In the genomic region with DNA sequence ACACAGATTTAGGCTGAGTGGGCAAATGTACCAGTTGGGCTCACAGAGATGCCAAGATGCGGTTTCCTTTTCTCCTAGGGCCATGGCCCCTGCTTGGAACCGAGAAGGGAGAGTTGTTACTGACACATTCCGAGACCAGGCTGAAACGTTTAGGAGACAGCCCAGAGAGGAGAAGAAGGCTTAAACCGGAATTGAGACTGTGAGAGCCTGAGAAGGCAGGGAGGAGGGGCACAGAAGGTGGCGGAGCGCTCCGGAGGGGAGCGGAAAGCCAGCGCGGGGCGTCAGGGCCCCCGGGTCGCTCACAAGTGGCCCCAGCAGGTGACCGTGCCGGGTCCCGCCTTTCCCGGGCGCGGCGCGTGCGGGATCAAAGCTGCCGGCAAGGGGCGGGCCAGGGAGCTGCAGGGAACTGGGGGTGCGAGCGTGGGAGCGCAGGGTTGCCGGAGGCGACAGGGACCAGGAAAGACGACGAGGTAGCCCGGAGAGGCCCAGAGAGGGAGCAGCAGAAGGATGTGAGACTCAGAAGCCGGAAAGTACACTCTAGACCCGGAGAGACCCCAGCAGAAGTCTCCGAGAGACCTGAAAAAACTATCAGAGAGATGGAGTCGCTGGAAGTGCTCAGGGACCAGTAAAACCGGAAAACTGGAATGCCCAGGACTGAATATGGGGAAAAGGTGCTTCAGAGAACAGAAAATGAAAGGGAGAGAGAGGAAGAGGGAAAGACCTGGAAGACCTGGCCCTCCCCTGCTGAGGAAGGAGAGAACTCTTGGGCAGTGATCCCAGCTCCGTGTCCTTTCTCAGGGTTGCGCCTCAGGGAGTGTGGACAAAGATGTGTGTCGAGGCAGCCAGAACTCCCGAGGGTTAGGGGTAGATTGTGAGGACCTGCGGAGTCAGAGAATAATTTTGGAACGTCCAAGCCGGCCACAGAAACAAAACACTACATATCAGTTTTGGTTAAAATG, we compare ENCODE assay signal across 8 mouse cellular contexts. TPM values are rescaled to one million over a fixed set of nuclear protein-coding genes. Genes with fewer than 3 reads are reported as not detected.
DNase-seq lines count a peak whose midpoint lies in the region; ATAC-seq lines count a peak whose summit lies in the region.

No protein-coding gene starts in this region.

- ATAC-seq in liver, embryonic 15.5 days (ENCODE audit: insufficient read depth), result peak; percentile 36

- WGBS in liver, embryonic 15.5 days (ENCODE audit: insufficient replicate concordance), result under 1% methylated on average over 45 of the region's 45 CpGs

- peak overlapping the region; percentile 34 for H3K27ac ChIP-seq in liver, embryonic 15.5 days (replicated peaks)

- H3K4me2 ChIP-seq in liver, embryonic 15.5 days, result peak overlapping the region; percentile 98

- H3K4me3 ChIP-seq in liver, embryonic 15.5 days (replicated peaks), result peak overlapping the region; percentile 71

- H3K9ac ChIP-seq in liver, embryonic 15.5 days, result peak overlapping the region; percentile 70

- H3K4me1 ChIP-seq in liver, embryonic 15.5 days (replicated peaks), result peaks cover 59% of the 10 kb centered on the region

- H3K36me3 ChIP-seq in liver, embryonic 15.5 days (replicated peaks), result no peaks in the 10 kb centered on the region

- peaks cover 79% of the 10 kb centered on the region for H3K27me3 ChIP-seq in liver, embryonic 15.5 days

- no peaks in the 10 kb centered on the region for H3K9me3 ChIP-seq in liver, embryonic 15.5 days (replicated peaks)

- DNase-seq in right cerebral cortex, adult 18-20 months, result peak; percentile 64
- no peak for DNase-seq in right cerebral cortex, postnatal 36 days (ENCODE audit: low spot score in 2 of 2)
- peak; percentile 68 to 69 for DNase-seq in cerebellum, postnatal 36 days
- peak; percentile 76 to 80 for DNase-seq in heart, adult 18-20 months
- peak; percentile 76 for DNase-seq in kidney, adult 18-20 months
- peak; percentile 57 to 60 for DNase-seq in natural killer cell, adult 2 months (ENCODE audit: low spot score in 2 of 2)
- DNase-seq in testis, postnatal 10 days (ENCODE audit: low spot score), result peak; percentile 79

RNA-seq across cellular contexts. Expression of a gene that starts 2.2 kb away (rescaled TPM):
- total RNA-seq in heart, adult 18-20 months (2021), result under 1 TPM in 1 of 2 experiments, not detected in 1; 0.15 TPM
- polyA plus RNA-seq in liver, embryonic 15.5 days (2015; fragmentation: Nextera tagmentation; extraction: Ambion mirVana), result 0.12 and 0.18 TPM in 2 replicates

RNA-seq across cellular contexts. Expression of a gene that starts 4.4 kb away (rescaled TPM):
- under 1 TPM; 0.23 to 0.27 TPM for total RNA-seq in heart, adult 18-20 months (2021)
- polyA plus RNA-seq in liver, embryonic 15.5 days (2015; fragmentation: Nextera tagmentation; extraction: Ambion mirVana), result 0.07 TPM in 1 of 2 replicates, not detected in the other

RNA-seq across cellular contexts. Expression of a gene that starts 7.7 kb away (rescaled TPM):
- not detected for total RNA-seq in heart, adult 18-20 months (2021)
- 0.13 TPM in 1 of 2 replicates, not detected in the other for polyA plus RNA-seq in liver, embryonic 15.5 days (2015; fragmentation: Nextera tagmentation; extraction: Ambion mirVana)

RNA-seq across cellular contexts. Expression of a gene that starts 23.0 kb away (rescaled TPM):
- 10 to 100 TPM; 38.8 to 48.5 TPM for total RNA-seq in heart, adult 18-20 months (2021)
- 6.4 and 7.6 TPM in 2 replicates for polyA plus RNA-seq in liver, embryonic 15.5 days (2015; fragmentation: Nextera tagmentation; extraction: Ambion mirVana)

RNA-seq across cellular contexts. Expression of a gene that starts 29.7 kb away (rescaled TPM):
- 10 to 100 TPM; 53.9 to 55.4 TPM for total RNA-seq in heart, adult 18-20 months (2021)
- polyA plus RNA-seq in liver, embryonic 15.5 days (2015; fragmentation: Nextera tagmentation; extraction: Ambion mirVana), result 14.9 and 19.6 TPM in 2 replicates

Comparison
In these comparisons a context has a peak if more than half of its experiments do, and no peak if none do; other contexts are left out.
1. DNase-seq: peak in right cerebral cortex, adult 18-20 months (single experiment), cerebellum, postnatal 36 days (2 of 2), heart, adult 18-20 months (2 of 2), kidney, adult 18-20 months (single experiment), natural killer cell, adult 2 months (2 of 2) and testis, postnatal 10 days (single experiment); none in right cerebral cortex, postnatal 36 days (0 of 2).